Mouse (Mus musculus) lung, postnatal 0 days (tissue): ENCODE results near the gene Cdiptos.

Experiments used
- CTCF ChIP-seq: IDR thresholded peaks from 2 replicates; pipeline ENCODE4 v1.5.1; 2016; ENCODE audit warnings: antibody characterized with exemption, mild to moderate bottlenecking
- EP300 ChIP-seq: IDR thresholded peaks from 2 replicates; pipeline ENCODE4 v1.6.1; 2016; ENCODE audit warnings: antibody characterized with exemption, mild to moderate bottlenecking, control low read depth

DNA sequence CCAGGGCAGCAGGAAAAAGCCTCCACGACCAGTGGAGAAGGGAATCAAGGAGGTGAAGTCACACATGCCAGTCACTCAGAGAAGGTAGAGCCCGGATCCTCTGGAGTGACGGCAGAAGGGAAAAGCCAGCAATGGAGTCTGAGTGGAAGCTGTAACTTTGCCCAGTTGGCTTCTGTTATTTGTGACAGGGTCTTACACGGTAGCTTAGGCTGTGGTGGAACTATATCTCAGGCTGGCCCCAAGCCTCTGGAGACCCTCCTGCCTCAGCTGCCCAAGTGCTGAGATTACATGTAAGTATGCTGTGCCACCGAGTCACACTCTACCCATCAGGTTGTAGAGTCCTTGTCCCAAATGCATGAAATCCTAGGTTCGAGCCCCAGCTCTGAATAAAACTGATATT, 37.5 kb upstream of the Cdiptos start:
- no peak for TF ChIP-seq CTCF
- no peak for TF ChIP-seq EP300
